Mouse (Mus musculus): ENCODE measurements around the gene Phf2.
"Not testable (repeated sequence)": the region's sequence is repeated elsewhere in the genome, so short reads cannot be mapped to it uniquely, and the experiment has no call there.

Gene Phf2

DNA sequence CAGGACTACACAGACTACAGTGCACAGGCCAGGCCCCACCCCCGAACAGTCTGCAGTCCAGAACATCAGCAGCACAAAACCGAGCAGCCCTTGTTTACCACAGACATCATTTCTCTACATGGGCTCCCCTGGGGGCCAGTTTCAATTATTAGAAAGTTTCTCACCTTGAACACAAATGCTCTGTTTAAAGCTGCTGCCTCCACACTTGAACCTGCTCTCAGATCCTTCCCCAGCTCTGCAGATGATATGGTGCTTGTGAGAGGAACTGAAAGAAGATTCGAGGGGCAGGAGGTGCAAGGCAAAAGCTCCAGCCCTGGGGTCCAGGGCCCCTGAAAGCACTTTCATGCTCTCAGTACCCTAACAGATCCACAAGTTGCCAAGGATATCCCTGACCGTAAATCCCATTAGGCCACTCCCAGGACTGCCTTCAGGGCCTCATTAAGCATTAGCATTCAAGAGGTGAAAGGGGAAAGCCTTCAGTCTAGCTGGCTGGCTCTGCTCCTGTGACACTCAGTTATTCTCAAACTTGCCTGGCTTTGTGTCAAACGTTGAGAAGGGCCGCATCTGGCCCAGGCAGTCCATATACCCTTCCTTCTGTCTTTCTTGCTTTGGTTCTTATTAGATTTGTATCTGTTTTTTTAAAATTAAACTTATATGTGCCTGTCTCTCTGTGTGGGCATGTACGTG, 13.5 kb downstream of the Phf2 start:
- no peak for DNase-seq (ENCODE audit: low spot score in 2 of 2)

DNA sequence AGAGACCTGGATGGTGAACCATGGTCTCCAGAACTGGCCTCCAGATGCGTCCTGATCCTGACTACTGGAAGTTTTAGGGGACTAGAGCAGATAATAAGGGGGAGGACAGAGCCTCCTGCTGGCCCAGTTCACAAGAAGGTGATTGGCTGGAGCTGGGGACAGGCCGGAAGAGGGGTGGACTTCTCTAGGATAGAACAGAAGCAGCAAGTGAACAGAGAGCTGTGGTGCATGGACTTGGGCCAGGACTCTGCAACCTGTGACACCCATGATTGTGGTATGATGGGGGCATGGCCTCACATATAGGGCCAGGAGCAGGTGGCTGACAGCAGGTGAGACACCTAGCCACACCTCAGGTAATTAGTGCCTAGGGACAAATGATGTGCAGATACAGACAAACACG, 17.0 kb downstream of the Phf2 start:
- DNase-seq (ENCODE audit: low spot score in 2 of 2), result no peak

DNA sequence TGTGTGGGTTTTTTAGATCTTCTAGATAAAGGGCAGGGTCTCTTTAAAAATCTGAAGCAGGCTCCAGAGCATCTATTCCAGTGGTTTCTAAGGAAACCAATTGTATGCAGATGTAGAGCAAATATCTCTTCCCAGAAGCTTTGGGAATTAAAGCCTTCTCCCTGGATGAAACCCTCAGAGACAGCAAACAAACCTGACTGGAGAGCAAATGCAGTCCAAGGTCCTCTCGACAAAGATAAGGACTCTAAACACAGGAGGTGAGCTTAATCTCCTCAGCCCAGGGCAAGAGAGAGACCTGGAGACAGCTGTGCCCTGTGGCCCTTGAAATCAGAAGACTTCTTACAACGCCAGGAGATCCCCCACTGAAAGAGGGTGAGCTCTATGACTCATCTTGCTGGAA, 17.4 kb downstream of the Phf2 start:
- no peak for DNase-seq (ENCODE audit: low spot score in 2 of 2)

DNA sequence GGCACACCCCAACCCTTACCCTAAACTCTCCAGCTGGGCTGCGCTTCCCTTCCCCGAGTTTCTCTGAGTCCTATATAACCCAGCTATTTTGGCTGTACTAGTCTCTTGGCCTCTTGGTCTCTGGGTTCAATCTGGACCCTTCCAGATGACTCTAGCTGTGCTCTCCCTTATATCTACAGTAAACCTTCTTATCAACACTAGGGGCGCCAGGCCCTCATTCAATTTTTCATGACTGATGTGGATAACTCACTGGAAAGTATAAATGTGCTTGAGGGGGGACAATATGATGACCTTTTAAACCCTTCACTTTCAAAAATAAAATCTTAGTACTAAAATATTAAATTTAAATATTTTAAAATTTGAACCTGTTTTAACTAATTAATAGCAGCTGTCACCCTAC, 18.1 kb downstream of the Phf2 start:
- no peak for DNase-seq (ENCODE audit: low spot score in 2 of 2)

DNA sequence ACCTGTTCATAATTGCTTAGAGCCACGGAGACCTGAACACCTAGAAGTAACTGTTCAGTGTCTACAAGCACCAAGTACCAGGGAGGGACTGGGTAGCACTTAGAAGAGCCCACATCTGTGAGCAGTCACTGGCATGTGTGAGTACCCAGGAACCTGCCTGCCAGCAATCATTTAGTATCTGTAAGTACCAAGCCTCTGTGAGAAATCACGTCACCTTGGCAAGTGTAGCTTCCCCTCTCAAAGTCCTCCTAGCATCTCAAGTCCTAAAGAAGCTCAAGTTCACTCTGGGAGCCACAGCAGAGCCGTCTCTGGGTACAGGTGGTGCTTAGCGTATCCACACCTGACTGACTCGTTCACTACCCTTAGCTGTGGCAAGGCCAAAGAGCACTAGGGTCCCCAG, 19.2 kb downstream of the Phf2 start:
- no peak for DNase-seq (ENCODE audit: low spot score in 2 of 2)

DNA sequence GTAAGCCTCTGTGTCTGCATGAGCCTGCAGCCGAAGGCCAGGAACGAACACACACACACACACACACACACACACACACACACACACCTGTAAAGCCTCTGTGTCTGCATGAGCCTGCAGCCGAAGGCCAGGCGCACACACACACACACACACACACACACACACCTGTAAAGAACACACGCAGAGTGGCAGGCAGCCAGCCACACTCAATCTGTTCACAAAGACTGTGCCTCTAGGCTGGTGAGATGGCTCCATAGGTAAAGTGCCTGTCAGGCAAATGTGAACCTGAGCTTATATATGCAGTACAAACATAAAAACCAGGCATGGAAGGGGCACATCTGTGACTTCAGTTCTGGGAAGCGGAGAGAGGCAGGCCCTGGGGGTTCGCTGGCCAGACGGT, 20.1 kb downstream of the Phf2 start:
- DNase-seq (ENCODE audit: low spot score in 2 of 2), result no peak

DNA sequence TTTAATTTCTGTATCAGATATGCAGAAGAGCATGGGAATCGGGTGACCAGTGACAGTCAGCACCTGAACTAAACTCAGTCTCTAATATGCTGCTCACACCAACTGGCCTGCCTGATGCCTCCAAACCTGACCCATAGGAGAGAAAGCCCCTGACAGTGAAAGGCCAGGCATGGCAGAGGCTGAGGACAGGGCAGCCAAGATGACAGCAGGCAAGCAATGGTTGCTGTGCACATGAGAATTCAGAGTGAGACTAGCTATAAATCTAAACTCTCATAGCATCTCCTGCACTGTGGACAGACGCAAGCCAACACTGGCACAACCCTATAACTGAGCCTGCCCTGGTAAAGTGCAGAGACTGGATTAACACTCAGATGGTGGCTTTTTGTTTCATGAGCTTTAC, 20.6 kb downstream of the Phf2 start:
- no peak for DNase-seq (ENCODE audit: low spot score in 2 of 2)

DNA sequence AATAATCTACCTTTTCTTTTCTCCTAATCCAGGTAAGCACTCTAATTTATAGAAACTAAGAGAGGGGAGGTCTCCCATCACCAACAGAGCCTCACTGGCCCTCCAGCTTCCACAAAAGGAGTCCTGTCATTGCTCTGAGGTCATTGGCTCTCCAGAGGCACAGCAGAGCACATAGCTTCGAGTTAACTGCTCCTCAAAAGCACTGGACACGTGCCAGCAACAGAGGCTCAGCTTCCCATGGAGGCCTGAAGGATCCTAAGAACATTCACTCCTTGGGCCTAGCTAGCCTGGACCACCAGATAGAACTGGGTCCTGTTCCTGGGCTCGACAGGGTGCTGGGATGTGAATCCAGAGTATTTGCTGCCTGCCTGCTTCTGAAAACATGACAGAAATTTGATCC, 21.8 kb downstream of the Phf2 start:
- no peak for DNase-seq (ENCODE audit: low spot score in 2 of 2)

DNA sequence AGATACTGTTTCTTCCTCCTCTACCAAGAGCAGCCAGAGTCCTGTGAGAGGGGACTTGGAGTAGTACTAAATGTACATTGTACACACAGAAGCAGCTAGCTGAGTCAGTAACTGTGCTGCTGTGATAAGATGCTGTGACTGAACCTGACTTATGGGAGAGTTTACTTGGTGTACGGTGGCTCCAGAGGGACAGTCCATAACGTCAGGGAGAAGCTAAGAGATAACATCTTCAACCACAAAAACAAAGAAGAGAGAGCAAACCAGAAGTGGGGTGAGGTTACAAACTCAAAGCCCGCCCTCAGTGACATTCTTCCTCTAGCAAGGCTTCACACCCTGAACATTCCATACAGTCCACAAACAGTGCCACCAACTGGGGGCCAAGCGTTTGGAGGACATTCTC, 25.6 kb downstream of the Phf2 start:
- DNase-seq (ENCODE audit: low spot score in 2 of 2), result no peak

DNA sequence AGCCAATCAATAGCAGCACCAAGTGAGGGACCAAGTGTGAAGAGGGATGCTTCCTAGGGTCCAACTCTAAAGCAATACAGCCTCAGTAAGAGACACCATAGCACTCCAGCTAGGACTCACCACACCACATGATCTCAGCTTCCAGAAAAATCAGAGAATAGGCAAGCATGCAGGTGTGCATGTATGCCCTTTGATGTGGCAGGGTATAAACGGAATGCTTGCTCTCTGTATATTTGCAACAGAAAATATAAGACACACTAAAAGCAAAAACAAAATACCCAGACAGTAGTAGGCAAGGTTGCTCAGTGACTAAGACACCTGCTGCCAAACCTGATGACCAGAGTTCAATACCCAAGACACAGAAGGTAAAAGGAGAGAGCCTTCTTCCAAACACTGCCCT, 27.4 kb downstream of the Phf2 start:
- no peak for DNase-seq (ENCODE audit: low spot score in 2 of 2)

DNA sequence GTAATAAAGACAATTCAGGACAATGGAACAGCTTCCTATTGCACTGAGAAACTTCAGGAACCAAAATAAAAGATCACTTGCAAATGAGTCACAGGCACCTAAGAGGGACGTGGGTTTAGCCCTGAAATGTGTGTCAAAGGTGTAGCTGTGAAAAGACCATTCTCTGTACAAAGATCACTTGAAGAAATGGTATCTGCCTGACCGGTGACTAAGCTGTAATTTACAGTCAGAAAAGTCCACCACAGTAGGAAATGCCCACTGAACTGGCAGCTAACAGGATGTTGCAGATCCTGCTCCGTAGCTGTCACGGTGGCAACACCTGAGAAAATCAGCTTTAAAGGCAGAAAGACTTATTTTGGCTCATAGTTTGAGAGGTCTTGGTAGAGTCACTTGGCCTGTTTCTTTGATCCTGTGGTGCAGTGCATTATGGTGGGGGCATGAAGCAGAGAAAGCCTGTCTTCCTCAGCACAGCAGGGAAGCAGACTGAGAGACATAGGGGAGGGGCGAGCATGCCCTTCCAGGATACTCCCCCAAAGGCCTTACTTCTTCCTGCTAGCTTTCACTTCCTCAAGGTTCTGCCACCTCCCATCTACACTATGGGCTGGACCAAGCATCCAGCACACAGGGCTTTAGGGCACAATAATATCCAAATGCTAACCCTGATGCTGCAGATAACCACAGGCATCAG, 28.9 kb downstream of the Phf2 start:
- no peak for DNase-seq (ENCODE audit: low spot score in 2 of 2)

DNA sequence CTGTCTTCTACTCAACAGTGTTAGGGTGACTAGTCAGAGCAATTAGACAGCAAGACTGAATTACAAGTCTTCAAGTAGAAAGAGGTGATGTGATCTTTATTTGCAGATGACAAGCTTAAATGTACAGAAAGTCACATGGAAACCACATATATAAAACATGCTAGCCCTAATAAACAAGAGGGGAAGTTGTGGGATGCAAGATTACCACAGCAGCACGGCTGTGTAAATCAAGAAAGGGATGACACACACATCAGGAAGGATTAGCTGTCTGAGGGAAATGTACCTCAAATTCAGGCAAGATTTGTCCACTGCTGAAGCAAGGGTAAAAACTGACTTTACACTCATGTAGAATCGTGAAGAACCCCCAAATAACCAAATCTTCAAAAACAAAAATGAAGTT, 32.6 kb downstream of the Phf2 start:
- no peak for DNase-seq (ENCODE audit: low spot score in 2 of 2)

DNA sequence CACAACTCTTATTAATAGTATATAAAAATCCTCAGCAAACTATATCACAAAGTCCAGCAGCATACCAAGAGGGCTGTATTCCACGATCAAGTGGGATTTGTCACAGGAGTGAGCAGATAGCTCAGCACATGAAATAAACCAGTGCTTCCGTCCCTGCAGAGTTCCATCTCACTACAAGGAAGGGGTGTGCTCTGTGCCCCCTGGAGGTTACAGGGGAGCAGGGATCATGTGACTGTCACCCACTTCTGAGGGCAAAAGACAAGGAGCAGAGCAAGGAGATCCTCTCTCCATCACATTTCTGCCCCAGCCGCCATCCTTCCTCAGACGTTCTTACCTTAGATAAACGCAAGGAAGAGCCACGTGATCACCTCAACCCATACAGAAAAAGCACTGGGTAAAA, 33.4 kb downstream of the Phf2 start:
- no peak for DNase-seq (ENCODE audit: low spot score in 2 of 2)

DNA sequence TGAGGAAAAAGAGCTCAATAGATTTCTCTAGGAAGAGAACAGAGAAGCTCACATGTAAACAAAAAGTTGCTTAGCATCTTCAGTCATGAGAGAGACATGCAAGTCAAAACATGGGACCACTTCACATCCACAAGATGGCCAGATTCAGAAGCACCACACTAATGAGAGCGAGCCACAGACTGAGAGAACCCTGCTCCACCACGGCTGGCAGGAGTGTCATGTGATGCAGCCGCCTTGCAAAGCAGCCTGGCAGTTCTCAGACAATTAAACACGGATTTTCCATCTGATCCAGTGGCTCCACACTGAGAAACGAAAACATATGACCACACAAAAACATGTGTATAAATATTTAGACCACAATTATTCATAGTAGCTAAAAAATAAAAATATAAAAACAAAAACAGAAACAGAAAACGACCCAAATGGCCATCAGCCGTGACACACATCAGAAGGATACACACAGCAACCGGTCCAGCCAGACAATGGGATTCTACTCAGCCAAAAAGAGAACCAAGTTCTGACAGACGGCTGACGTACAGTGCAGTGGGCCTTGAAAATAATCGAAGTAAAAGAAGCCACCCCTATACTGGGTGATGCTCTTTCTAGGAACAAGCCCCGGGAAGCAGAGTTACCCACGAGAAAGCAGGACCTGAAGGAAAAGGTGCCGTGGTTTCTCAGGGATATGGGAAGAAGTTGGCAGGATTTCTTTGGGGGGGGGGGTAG, 40.2 kb downstream of the Phf2 start:
- no peak for DNase-seq (ENCODE audit: low spot score in 2 of 2)

DNA sequence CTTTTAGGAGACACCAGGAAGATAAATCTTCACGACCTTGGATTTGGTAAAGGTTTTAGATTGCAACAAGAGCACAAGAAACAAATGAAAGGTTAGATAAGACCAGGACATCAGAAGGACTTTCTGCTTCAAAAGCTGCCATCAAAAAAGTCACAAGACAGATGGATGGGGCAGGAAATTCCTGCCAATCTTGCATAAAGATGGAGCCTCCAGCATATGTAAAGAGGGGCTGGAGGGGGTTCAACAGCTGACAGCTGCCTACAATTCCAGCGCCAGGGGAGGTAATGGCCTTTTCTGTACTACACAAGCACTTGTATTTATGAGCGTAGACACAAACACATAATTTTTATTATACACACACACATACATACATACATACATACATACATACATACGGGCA, 41.1 kb downstream of the Phf2 start:
- no peak for DNase-seq (ENCODE audit: low spot score in 2 of 2)

DNA sequence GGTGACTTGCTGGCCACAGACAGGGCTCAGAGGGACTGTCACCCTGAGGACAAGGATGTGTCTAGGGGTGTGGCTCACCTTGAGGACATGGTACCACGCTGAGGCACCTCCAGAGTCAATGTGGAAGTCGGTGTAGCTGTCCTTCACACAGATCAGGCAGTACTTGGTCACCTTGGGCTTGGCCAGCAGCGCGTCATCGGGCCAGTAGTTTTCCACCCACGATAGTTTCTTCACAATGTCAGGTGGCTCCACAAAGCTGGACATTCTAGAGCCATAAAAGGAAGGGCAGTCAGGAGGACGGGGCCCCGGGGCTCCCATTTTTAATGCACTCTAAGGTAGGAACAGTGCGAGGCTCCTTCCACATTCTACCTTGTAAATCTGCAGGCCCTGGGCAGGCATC, 48.0 kb downstream of the Phf2 start:
- DNase-seq (ENCODE audit: low spot score in 2 of 2), result no peak

DNA sequence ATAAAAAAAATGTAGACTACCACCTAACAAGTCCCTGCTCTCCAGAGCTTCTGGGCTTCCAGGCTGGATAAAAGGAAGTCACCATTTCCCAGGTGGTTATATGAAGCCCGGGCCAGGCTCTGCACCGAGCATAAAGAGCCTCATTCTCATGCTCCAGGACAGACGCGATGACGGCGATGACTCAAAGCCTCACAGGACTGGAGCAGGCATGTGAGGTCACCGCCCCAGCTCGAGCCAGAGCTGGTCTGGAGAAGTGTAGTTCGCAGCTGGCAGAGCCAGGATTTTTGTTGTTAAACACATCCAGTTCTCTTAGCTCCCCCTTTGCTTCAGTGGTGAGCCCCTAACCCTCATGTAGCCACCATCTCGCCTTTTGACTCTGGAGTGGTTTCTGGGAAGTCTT, 48.6 kb downstream of the Phf2 start:
- DNase-seq (ENCODE audit: low spot score in 2 of 2), result no peak

DNA sequence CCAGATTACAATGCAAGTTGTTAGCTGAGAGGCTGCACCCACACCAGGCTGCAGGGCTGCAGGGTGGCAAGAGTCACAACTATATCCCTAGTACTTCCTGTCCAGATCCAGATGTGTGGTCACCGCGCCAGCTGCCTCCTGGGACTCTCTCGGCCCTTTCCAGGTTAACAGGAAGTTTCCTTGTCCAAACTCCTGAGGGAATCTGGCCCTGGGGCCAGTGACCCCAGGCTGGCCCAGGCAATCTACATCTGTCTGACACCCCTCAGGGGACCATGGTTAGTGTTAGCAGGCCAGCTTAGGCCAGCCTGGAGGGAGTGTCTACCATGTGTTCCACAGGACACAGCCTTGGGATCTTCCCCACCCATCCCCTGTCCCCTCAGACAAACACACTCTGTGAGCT, 51.8 kb downstream of the Phf2 start:
- DNase-seq (ENCODE audit: low spot score in 2 of 2), result no peak

DNA sequence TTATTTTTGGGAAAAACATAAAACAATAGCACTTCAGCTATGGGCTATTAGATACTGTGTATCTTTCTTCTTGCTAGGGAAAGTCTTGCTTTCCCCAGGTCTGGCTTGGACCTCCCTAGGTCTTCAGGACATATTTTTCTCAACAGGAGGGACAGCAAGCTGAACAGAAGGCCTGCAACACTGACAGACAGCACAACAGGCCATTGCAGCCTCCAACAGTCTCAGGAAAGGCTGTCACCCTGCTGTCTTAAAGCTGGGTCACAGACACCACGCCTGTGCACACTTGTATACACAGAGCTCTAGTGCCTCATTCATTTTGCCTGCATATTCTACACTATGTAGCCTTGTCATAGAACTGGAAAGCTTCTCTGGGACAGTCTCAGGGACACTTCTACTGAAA, 56.5 kb downstream of the Phf2 start:
- DNase-seq (ENCODE audit: low spot score in 2 of 2), result no peak

DNA sequence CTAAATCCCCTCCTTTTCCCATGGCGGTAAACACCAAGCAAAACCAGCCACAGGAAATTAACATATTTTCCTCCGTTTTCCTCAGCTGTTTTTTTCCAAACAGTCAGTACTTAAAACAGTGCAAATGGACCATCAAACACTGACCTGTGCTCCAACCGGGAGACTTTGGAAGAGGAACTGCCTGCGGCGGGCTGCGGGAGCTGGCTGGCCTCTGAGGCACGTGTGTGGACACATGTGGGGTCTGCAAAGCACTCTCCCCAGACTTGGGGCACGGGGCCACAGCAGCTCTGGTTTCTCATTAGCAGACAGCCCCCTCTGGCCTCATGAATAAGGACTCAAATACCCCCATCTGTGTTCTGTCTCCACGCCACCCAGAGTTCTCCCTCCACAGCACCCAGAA, 59.9 kb downstream of the Phf2 start:
- no peak for DNase-seq (ENCODE audit: low spot score in 2 of 2)

DNA sequence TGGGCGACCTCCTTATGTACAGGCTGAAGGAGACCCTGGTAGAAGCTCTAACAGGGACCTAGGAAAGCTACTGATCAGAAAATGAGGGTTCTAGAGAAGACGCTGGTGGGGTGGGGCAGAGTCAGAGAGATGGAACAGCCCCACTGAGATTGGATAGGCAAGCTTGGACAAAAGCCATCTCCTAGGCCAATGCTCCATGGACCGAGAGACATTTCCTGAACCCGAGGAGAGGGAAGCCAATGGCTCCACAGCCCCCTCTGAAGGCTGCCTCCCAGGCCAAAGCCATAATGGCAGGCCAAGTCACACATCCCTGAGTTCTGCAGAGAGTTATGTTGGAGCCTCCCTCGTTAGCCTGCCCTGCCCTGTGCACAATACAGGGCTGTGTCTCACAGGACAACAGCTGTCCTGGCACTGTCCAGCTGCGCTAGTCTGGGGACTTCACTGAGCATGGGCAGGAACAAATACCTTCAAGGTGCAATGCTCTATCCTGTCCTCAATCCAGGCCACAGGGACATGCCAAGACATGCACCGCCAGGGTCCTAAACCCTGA, 60.6 kb downstream of the Phf2 start:
- DNase-seq (ENCODE audit: low spot score in 2 of 2), result no peak

DNA sequence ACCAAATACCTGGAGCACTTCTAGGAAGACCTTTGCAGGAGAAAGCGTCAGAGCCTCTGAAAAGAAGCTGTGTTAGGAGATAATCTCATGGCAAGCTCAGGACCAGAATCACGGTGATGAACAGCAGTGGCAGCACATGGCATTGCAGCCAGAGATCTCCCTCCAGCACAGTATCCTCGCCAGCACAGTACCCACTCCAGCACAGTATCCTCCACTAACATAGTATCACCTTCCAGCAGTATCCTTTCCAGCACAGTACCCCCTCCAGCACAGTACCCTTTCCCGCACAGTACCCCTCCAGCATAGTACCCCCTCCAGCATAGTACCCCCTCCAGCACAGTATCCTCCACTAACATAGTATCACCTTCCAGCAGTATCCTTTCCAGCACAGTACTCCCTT, 61.3 kb downstream of the Phf2 start:
- DNase-seq (ENCODE audit: low spot score in 2 of 2), result not testable (repeated sequence)

DNA sequence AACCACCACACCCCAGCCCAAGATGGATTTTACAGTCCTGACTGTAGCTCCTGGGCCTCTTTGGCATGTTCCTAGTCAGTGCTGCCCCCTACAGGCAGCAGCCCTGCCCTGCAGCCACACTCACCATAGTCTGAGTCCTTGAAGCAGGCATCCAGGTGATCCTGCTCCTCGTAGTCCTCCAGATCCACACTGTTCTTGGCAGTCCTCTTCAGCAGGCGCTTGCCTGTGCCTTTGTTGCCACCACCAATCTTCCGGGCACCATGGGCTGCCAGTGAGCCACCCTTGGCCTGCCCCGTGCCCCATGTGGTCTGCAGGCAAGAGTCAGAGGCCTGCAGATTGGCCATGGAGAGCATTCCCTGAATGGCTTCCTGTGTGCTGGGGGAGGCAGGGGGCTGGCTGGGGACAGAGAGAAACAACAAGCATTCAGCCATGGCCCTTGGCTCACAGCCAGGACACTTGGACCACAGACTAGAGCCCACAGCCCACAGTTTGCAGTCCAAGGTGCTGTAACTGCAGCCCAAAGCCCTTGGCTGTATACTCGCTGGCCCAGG, 63.4 kb downstream of the Phf2 start:
- DNase-seq (ENCODE audit: low spot score in 2 of 2), result peak; percentile 48 to 53
